Mouse (Mus musculus) E14TG2a.4 (cell line): Measurements from ENCODE around the gene 4930518I15Rik.

Experiments used
- CTCF ChIP-seq: conservative IDR thresholded peaks from 2 replicates; pipeline ENCODE4 v1.5.1; 2014; ENCODE audit warnings: low read length
- POU5F1 ChIP-seq: IDR thresholded peaks from 2 replicates; pipeline ENCODE4 v1.6.1; 2014; ENCODE audit warnings: low read length, borderline replicate concordance

DNA sequence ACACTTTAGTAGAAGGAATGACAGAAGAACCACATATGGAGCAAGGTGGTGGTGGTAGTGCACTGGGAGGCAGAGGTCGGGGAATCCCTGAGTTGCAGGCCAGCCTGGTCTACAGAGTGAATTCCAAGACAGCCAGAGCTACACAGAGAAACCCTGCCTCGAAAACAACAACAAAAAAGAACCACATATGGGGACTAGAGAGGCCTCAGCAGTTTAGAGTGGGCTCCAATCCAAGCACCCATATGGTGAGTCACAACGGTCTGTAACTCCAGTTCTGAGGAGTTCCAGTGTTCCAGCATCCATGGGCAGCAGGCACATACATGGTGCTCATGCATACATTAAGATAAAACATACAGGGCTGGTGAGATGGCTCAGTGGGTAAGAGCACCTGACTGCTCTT, 6.7 kb upstream of the 4930518I15Rik start:
- TF ChIP-seq CTCF (no peak), POU5F1 (no peak)
